Mouse (Mus musculus) lung, embryonic 15.5 days (tissue): Measurements from ENCODE around the gene Cox19. TPM values are rescaled to one million over a fixed set of nuclear protein-coding genes. Genes with fewer than 3 reads are reported as not detected.

Experiments
- ATAC-seq: fragments of 200-750 bp; cut with Nextera tagmentation; 2 replicates; pipeline ENCODE4 v1.8.0; 2017; ENCODE audit warnings: moderate number of reproducible peaks, borderline replicate concordance; ENCODE audit not compliant: low FRiP score, low TSS enrichment; ENCODE audit errors: extremely low read depth
- H3K27ac ChIP-seq: fragments of 300-500 bp; sonication (generic); 2 replicates; pipeline ENCODE4 v1.5.1; 2015; ENCODE audit warnings: moderate library complexity, mild to moderate bottlenecking, inconsistent platforms
- H3K27me3 ChIP-seq: fragments of 300-500 bp; sonication (generic); 2 replicates; pipeline ENCODE4 v1.6.1; 2015; ENCODE audit warnings: inconsistent platforms
- H3K36me3 ChIP-seq: fragments of 300-500 bp; sonication (generic); 2 replicates; pipeline ENCODE4 v1.6.1; 2015; ENCODE audit warnings: inconsistent platforms
- H3K4me1 ChIP-seq: fragments of 300-500 bp; sonication (generic); 2 replicates; pipeline ENCODE4 v1.6.1; 2015; ENCODE audit warnings: inconsistent platforms
- H3K4me2 ChIP-seq: fragments of 300-500 bp; sonication (generic); 2 replicates; pipeline ENCODE4 v1.6.1; 2015; ENCODE audit warnings: inconsistent platforms, mild to moderate bottlenecking, moderate library complexity
- H3K4me3 ChIP-seq: fragments of 300-500 bp; sonication (generic); 2 replicates; pipeline ENCODE4 v1.5.1; 2015; ENCODE audit warnings: mild to moderate bottlenecking, inconsistent platforms
- H3K9ac ChIP-seq: fragments of 300-500 bp; sonication (generic); 2 replicates; pipeline ENCODE4 v1.6.1; 2015; ENCODE audit warnings: inconsistent platforms
- H3K9me3 ChIP-seq: fragments of 300-500 bp; sonication (generic); 2 replicates; pipeline ENCODE4 v1.6.1; 2016; ENCODE audit warnings: inconsistent platforms
- WGBS: fragments of 180-500 bp; shearing (Covaris S2); methylation state at CpG from one replicate; pipeline ENCODE4 v1.1.7; 2015; 5-methylcytosine and 5-hydroxymethylcytosine counted together
- polyA plus RNA-seq: library from polyadenylated mRNA; unstranded; fragments of >200 nt; fragmentation: Nextera tagmentation; extraction: Ambion mirVana; gene quantifications from 2 replicates; pipeline ENCODE4 v1.2.1, GENCODE M21; 2015

Cox19 gene
- polyA plus RNA-seq, 1 experiment from 2014 or later: 92.9 TPM

DNA sequence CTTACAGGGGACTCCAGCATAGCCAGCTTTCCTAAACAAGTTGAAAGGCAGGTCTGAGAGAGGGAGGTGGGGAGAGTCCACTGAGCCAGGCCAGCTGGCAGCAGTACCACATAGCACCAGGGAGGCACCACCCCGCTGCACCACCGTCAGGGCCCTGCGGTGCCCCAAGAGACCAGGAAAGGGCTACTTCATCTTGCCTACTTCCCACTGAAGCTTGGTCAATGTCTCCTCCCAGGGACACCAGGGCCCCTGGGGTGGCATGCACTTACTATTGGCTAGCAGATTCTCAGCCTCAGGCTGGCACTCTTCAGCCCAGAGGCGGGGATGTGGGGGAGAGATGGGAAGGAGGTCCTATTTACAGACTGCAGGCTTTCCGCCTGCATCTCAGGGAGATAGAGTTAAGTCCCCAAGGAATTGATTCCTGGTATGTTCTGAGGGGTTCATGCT is 27.1 kb downstream of the Cox19 start:
- 56% methylated on average over 5 of the region's 5 CpGs for WGBS
- Histone ChIP-seq H3K9me3 (no peaks in the 10 kb centered on the region), H3K27me3 (peaks cover 33% of the 10 kb centered on the region), H3K9ac (no peak overlapping the region), H3K4me2 (peak overlapping the region; percentile 99; the same call in 1 of the 2 replicates), H3K4me1 (peaks cover 24% of the 10 kb centered on the region), H3K4me3 (peak overlapping the region; percentile 62; the same call in 1 of the 2 replicates), H3K27ac (no peak overlapping the region), H3K36me3 (no peaks in the 10 kb centered on the region)
- no peak for ATAC-seq

DNA sequence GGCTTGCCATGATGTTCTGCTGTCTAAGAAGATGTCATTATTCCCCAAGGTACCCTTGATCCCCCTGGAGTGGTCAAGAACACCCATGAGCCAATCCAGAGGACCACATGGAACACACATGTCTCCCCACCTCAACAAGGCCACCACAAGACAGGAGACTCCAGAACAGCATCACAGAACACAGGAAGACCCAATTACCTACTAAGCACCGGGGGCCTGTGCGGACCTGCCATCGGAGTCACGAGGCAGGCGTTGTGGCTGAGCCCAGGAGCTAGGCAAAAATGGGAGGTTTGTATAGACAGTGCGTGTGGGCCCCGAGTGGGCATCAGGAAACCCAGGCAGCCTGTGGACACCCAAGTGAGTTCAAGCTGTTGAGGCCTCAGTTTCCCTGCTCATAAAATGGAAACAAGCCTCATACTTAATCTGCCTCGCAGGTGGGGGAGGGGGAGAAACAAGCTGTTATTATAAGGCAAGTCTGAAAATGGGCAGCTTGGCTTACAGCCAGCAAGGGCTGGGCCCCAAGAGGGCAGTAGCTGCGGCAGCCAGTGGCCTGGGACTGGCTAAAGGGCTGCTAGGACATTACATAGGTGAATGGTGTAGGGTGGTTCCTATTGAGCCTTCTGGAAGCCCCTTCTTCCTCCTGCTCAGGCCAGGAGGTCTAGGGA is 27.8 kb downstream of the Cox19 start:
- H3K4me3 ChIP-seq: no peak overlapping the region
- no peak overlapping the region; the same call in 1 of the 2 replicates for H3K4me2 ChIP-seq
- H3K9me3 ChIP-seq: no peaks in the 10 kb centered on the region
- peaks cover 33% of the 10 kb centered on the region for H3K27me3 ChIP-seq
- peaks cover 24% of the 10 kb centered on the region for H3K4me1 ChIP-seq
- 71% methylated on average over 9 of the region's 9 CpGs for WGBS
- H3K36me3 ChIP-seq: no peaks in the 10 kb centered on the region
- no peak overlapping the region for H3K9ac ChIP-seq
- ATAC-seq: no peak
- no peak overlapping the region for H3K27ac ChIP-seq

- H3K27ac ChIP-seq: no peak overlapping the region
- H3K36me3 ChIP-seq: no peaks in the 10 kb centered on the region
- no peak overlapping the region for H3K4me2 ChIP-seq
- H3K4me3 ChIP-seq: no peak overlapping the region
- ATAC-seq: no peak
- H3K27me3 ChIP-seq: peaks cover 31% of the 10 kb centered on the region
- H3K9me3 ChIP-seq: no peaks in the 10 kb centered on the region
- 78% methylated on average over 6 of the region's 6 CpGs for WGBS
- no peak overlapping the region for H3K9ac ChIP-seq
- peaks cover 24% of the 10 kb centered on the region for H3K4me1 ChIP-seq
Measured at GRCm38 (mm10) chr5:139321331-139321730, 29.9 kb downstream of the Cox19 start.

- 63% methylated on average over 7 of the region's 7 CpGs for WGBS
- Histone ChIP-seq H3K36me3 (no peaks in the 10 kb centered on the region), H3K27me3 (peaks cover 22% of the 10 kb centered on the region), H3K9me3 (no peaks in the 10 kb centered on the region), H3K4me1 (peaks cover 18% of the 10 kb centered on the region), H3K27ac (no peak overlapping the region), H3K4me3 (no peak overlapping the region), H3K9ac (no peak overlapping the region), H3K4me2 (no peak overlapping the region)
- no peak for ATAC-seq
Measured at GRCm38 (mm10) chr5:139320424-139320823, 30.8 kb downstream of the Cox19 start.

- no peak overlapping the region for H3K4me3 ChIP-seq
- no peaks in the 10 kb centered on the region for H3K27me3 ChIP-seq
- H3K9ac ChIP-seq: no peak overlapping the region
- H3K36me3 ChIP-seq: no peaks in the 10 kb centered on the region
- H3K4me2 ChIP-seq: no peak overlapping the region
- no peaks in the 10 kb centered on the region for H3K4me1 ChIP-seq
- no peak overlapping the region for H3K27ac ChIP-seq
- ATAC-seq: no peak
- H3K9me3 ChIP-seq: no peaks in the 10 kb centered on the region
- 67% methylated on average over 21 of the region's 21 CpGs for WGBS
Measured at GRCm38 (mm10) chr5:139317751-139318504, 33.3 kb downstream of the Cox19 start.

DNA sequence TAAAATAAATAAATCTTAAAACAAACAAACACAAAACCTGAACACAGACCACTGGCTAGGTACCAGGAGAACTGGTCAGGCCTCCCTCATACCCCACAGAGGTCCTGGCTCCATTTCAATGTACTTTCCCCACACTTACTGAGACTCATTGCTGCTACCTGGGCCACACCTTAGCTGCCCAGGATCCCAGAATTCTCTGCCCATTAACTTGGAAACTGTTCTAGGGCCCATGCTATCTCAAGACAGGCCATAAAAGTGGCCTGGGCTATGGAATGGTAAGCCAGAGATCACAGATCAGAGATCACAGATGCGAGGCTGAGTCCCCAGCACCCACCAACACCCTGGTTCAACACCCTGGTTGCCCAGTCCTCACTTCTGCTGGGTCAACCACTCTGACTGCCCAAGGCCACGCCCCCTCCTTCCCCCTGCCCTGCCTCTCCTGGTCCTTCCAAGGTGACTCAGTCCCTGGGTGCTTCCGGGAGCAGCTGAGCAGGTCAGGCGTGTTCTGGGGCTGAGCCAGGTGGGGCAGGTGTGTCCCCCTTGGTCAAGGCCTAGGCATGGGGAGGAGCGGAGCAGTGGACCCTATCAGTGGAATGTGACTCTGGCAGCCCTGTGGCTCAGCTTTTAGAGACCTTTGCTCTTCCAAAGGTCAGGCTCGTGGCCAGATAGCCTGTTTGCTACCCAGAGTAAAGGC is 34.1 kb downstream of the Cox19 start:
- H3K9ac ChIP-seq: no peak overlapping the region
- no peak overlapping the region for H3K27ac ChIP-seq
- 67% methylated on average over 6 of the region's 6 CpGs for WGBS
- H3K4me3 ChIP-seq: no peak overlapping the region
- no peaks in the 10 kb centered on the region for H3K27me3 ChIP-seq
- H3K36me3 ChIP-seq: no peaks in the 10 kb centered on the region
- peak; percentile 40; the same call in 1 of the 2 replicates for ATAC-seq
- no peak overlapping the region for H3K4me2 ChIP-seq
- no peaks in the 10 kb centered on the region for H3K9me3 ChIP-seq
- no peaks in the 10 kb centered on the region for H3K4me1 ChIP-seq

- 75% methylated on average over 12 of the region's 12 CpGs for WGBS
- Histone ChIP-seq H3K4me3 (no peak overlapping the region), H3K36me3 (no peaks in the 10 kb centered on the region), H3K9me3 (no peaks in the 10 kb centered on the region), H3K9ac (no peak overlapping the region), H3K4me1 (no peaks in the 10 kb centered on the region), H3K4me2 (no peak overlapping the region), H3K27ac (no peak overlapping the region), H3K27me3 (no peaks in the 10 kb centered on the region)
- no peak for ATAC-seq
Measured at GRCm38 (mm10) chr5:139314941-139315642, 36.1 kb downstream of the Cox19 start.

- no peak overlapping the region for H3K4me2 ChIP-seq
- no peaks in the 10 kb centered on the region for H3K4me1 ChIP-seq
Measured at GRCm38 (mm10) chr5:139313536-139313935, 37.7 kb downstream of the Cox19 start.

GRCm38 (mm10) chr5:139311822-139312221 is 39.4 kb downstream of the Cox19 start:
- H3K36me3 ChIP-seq: no peaks in the 10 kb centered on the region
- no peak overlapping the region for H3K27ac ChIP-seq
- no peaks in the 10 kb centered on the region for H3K27me3 ChIP-seq
- H3K4me1 ChIP-seq: no peaks in the 10 kb centered on the region
- no peak overlapping the region for H3K4me2 ChIP-seq
- no peak for ATAC-seq
- H3K9ac ChIP-seq: no peak overlapping the region
- H3K4me3 ChIP-seq: no peak overlapping the region
- no peaks in the 10 kb centered on the region for H3K9me3 ChIP-seq
- WGBS: 85% methylated on average over 9 of the region's 9 CpGs

More at GRCm38 (mm10) chr5:139313536-139313935, 37.7 kb downstream of the Cox19 start:
- H3K9ac ChIP-seq: no peak overlapping the region
- H3K36me3 ChIP-seq: no peaks in the 10 kb centered on the region
- no peak overlapping the region for H3K4me3 ChIP-seq
- no peak for ATAC-seq
- no peak overlapping the region for H3K27ac ChIP-seq
- 74% methylated on average over 9 of the region's 9 CpGs for WGBS
- H3K9me3 ChIP-seq: no peaks in the 10 kb centered on the region
- no peaks in the 10 kb centered on the region for H3K27me3 ChIP-seq

- no peaks in the 10 kb centered on the region for H3K36me3 ChIP-seq
- no peaks in the 10 kb centered on the region for H3K4me1 ChIP-seq
- WGBS: 82% methylated on average over 4 of the region's 4 CpGs
- H3K27ac ChIP-seq: no peak overlapping the region
- no peak overlapping the region for H3K4me2 ChIP-seq
- H3K9ac ChIP-seq: no peak overlapping the region
- no peaks in the 10 kb centered on the region for H3K27me3 ChIP-seq
- no peak overlapping the region for H3K4me3 ChIP-seq
- ATAC-seq: no peak
- no peaks in the 10 kb centered on the region for H3K9me3 ChIP-seq
Measured at GRCm38 (mm10) chr5:139310477-139310876, 40.7 kb downstream of the Cox19 start.

GRCm38 (mm10) chr5:139309946-139310345 is 41.3 kb downstream of the Cox19 start:
- Histone ChIP-seq H3K36me3 (no peaks in the 10 kb centered on the region), H3K4me1 (no peaks in the 10 kb centered on the region), H3K9me3 (no peaks in the 10 kb centered on the region), H3K27ac (no peak overlapping the region), H3K9ac (no peak overlapping the region), H3K27me3 (no peaks in the 10 kb centered on the region), H3K4me2 (no peak overlapping the region), H3K4me3 (no peak overlapping the region)
- WGBS: 67% methylated on average over 3 of the region's 3 CpGs
- no peak for ATAC-seq
